7 mouse cellular contexts compared by ENCODE assay signal in genomic region chr9:70421257-70422056, GRCm38 (mm10). TPM values are rescaled to one million over a fixed set of nuclear protein-coding genes. Genes with fewer than 3 reads are reported as not detected.
A peak's percentile ranks its signal among the peaks of the same experiment; 100 is the strongest.
DNase-seq lines count a peak whose midpoint lies in the region; ATAC-seq and TF ChIP-seq lines count a peak whose summit lies in the region.

Gene Ccnb2 (minus strand): TSS chr9:70421547.

- H3K36me3 ChIP-seq in intestine, embryonic 16.5 days (ENCODE audit: control insufficient read depth, insufficient read depth, low read length): peaks cover 6% of the 10 kb centered on the region; the same call in 1 of the 2 replicates
- peaks cover 10% of the 10 kb centered on the region for H3K36me3 ChIP-seq in midbrain, embryonic 11.5 days (ENCODE audit: control insufficient read depth, insufficient read depth, low read length)
- H3K36me3 ChIP-seq in small intestine, adult 2 months (ENCODE audit: control insufficient read depth, insufficient read depth, low read length): peaks cover 13% of the 10 kb centered on the region

- 2% methylated on average over 45 of the region's 45 CpGs for WGBS in intestine, embryonic 16.5 days
- 4% methylated on average over 45 of the region's 45 CpGs for WGBS in midbrain, embryonic 11.5 days
- WGBS in small intestine, adult 2 months: 1% methylated on average over 45 of the region's 45 CpGs

- H3K4me2 ChIP-seq in intestine, embryonic 16.5 days (ENCODE audit: low read depth, low read length): peak within 1 kb of the TSS; percentile 87
- peak within 1 kb of the TSS; percentile 60 for H3K4me2 ChIP-seq in midbrain, embryonic 11.5 days

- TF ChIP-seq CTCF in small intestine, adult 2 months (IDR thresholded peaks at IDR 0.05; ENCODE audit: extremely low read depth, insufficient read length, insufficient replicate concordance, low read depth, low read length): no peak

- peak within 1 kb of the TSS; percentile 82 for H3K4me3 ChIP-seq in intestine, embryonic 16.5 days (ENCODE audit: low read length)
- H3K4me3 ChIP-seq in midbrain, embryonic 11.5 days (ENCODE audit: low read depth, low read length): peak within 1 kb of the TSS; percentile 64
- H3K4me3 ChIP-seq in small intestine, adult 2 months (ENCODE audit: low read depth, low read length): peak within 1 kb of the TSS; percentile 69

- no peak for TF ChIP-seq POLR2A in small intestine, adult 2 months (IDR thresholded peaks at IDR 0.05; ENCODE audit: low read depth, low read length)

- H3K9ac ChIP-seq in intestine, embryonic 16.5 days (ENCODE audit: low read depth, low read length): peak within 1 kb of the TSS; percentile 88
- peak within 1 kb of the TSS; percentile 67 for H3K9ac ChIP-seq in midbrain, embryonic 11.5 days (ENCODE audit: low read length)

- H3K4me1 ChIP-seq in intestine, embryonic 16.5 days (ENCODE audit: control insufficient read depth, insufficient read depth, low read length): peaks cover 9% of the 10 kb centered on the region
- H3K4me1 ChIP-seq in midbrain, embryonic 11.5 days (ENCODE audit: control insufficient read depth, insufficient read depth, low read length): peaks cover 8% of the 10 kb centered on the region
- H3K4me1 ChIP-seq in small intestine, adult 2 months (ENCODE audit: control insufficient read depth, insufficient read depth, insufficient read length, low read length): peaks cover 3% of the 10 kb centered on the region; the same call in 1 of the 2 replicates

- DNase-seq in adrenal gland, adult 2 months: peak; percentile 91
- peak; percentile 91 for DNase-seq in embryo, embryonic 9.5 days (ENCODE audit: extremely low spot score)
- peak; percentile 72 to 89 for DNase-seq in gastrocnemius, postnatal 4 days (ENCODE audit: low spot score in 2 of 2)
- peak; percentile 76 to 79 for DNase-seq in left cerebral cortex, postnatal 36 days (ENCODE audit: low spot score in 2 of 2)
- peak; percentile 98 for DNase-seq in midbrain, embryonic 11.5 days (ENCODE audit: low spot score, missing footprints)

- H3K9me3 ChIP-seq in intestine, embryonic 16.5 days (ENCODE audit: control insufficient read depth, low read length): no peaks in the 10 kb centered on the region
- no peaks in the 10 kb centered on the region for H3K9me3 ChIP-seq in midbrain, embryonic 11.5 days (ENCODE audit: control insufficient read depth, low read length)

- no peaks in the 10 kb centered on the region for H3K27me3 ChIP-seq in intestine, embryonic 16.5 days (replicated peaks; ENCODE audit: control insufficient read depth, insufficient read depth, low read length)
- no peaks in the 10 kb centered on the region for H3K27me3 ChIP-seq in midbrain, embryonic 11.5 days (ENCODE audit: control insufficient read depth, insufficient read depth, low read length)
- H3K27me3 ChIP-seq in small intestine, adult 2 months (ENCODE audit: control insufficient read depth, insufficient read depth, low read length): no peaks in the 10 kb centered on the region

- H3K27ac ChIP-seq in intestine, embryonic 16.5 days (ENCODE audit: low read length): peak within 1 kb of the TSS; percentile 69; the same call in 1 of the 2 replicates
- H3K27ac ChIP-seq in midbrain, embryonic 11.5 days (ENCODE audit: low read depth, low read length): peak within 1 kb of the TSS; percentile 37
- no peak within 1 kb of the TSS for H3K27ac ChIP-seq in small intestine, adult 2 months (ENCODE audit: insufficient read depth, low read depth, low read length)

- intact Hi-C loops in left cerebral cortex, postnatal 36 days (cut with DNase I): no loop called here

- ATAC-seq in intestine, embryonic 16.5 days: peak; percentile 99
- peak; percentile 98 for ATAC-seq in midbrain, embryonic 11.5 days (ENCODE audit: low FRiP score)

RNA-seq across cellular contexts. Expression of gene Ccnb2, which starts in this region (rescaled TPM):
- 1 to 10 TPM; 1.6 to 3.2 TPM for total RNA-seq in adrenal gland, adult 2 months (2021)
- polyA plus RNA-seq in adrenal gland, adult 2 months (2012; rRNA removed): 0.81 and 1.5 TPM in 2 replicates
- 10 to 100 TPM; 22.0 to 27.9 TPM for total RNA-seq in gastrocnemius, postnatal 4 days (2021)
- polyA plus RNA-seq in intestine, embryonic 16.5 days (2015; fragmentation: Nextera tagmentation; extraction: Ambion mirVana): 146 and 168 TPM in 2 replicates
- total RNA-seq in left cerebral cortex, postnatal 36 days (2021): 1 to 10 TPM in 1 of 2 experiments, under 1 TPM in 1; 0.96 to 1.5 TPM
- 225 and 237 TPM in 2 replicates for polyA plus RNA-seq in midbrain, embryonic 11.5 days (2014; fragmentation: Nextera tagmentation; extraction: Ambion mirVana)
- 6.4 and 17.6 TPM in 2 replicates for polyA plus RNA-seq in small intestine, adult 2 months (2012; rRNA removed)

Comparison
In these comparisons a context has a peak if more than half of its experiments do, and no peak if none do; other contexts are left out.
1. RNA of gene Ccnb2 (total RNA-seq): 22.0 to 27.9 TPM in gastrocnemius, postnatal 4 days; 1.6 to 3.2 TPM in adrenal gland, adult 2 months and 0.96 to 1.5 TPM in left cerebral cortex, postnatal 36 days; every median in the first group is over 4 times any median in the second.
2. Peak in every context shown above with its lines, with median percentiles within 50 percentile points of each other: DNase-seq and H3K4me3 ChIP-seq.